Mouse (Mus musculus) kidney, postnatal 0 days (tissue): ENCODE data around the gene Ifnb1. TPM values are rescaled to one million over a fixed set of nuclear protein-coding genes. Genes with fewer than 3 reads are reported as not detected.

Experiments used
- ATAC-seq: fragments of 200-750 bp; cut with Nextera tagmentation; replicated peaks from 2 replicates; pipeline ENCODE4 v1.8.0; 2017; ENCODE audit warnings: low read depth, moderate number of reproducible peaks, moderate TSS enrichment, moderate library complexity; ENCODE audit not compliant: low FRiP score
- DNase-seq: peaks from one replicate; pipeline ENCODE4 v3.0.0-alpha.2; 2016; ENCODE audit warnings: low spot score
- H3K27ac ChIP-seq: fragments of 300-500 bp; sonication (generic); 2 replicates; pipeline ENCODE4 v1.5.1; 2014; ENCODE audit warnings: mild to moderate bottlenecking
- H3K27me3 ChIP-seq: fragments of 300-500 bp; sonication (generic); 2 replicates; pipeline ENCODE4 v1.6.1; 2014; ENCODE audit warnings: low read length, mixed read lengths; ENCODE audit not compliant: insufficient read depth
- H3K36me3 ChIP-seq: fragments of 300-500 bp; sonication (generic); 2 replicates; pipeline ENCODE4 v1.6.1; 2014; ENCODE audit warnings: low read length, mixed read lengths; ENCODE audit not compliant: insufficient read depth
- H3K4me1 ChIP-seq: fragments of 300-500 bp; sonication (generic); replicated peaks from 2 replicates; pipeline ENCODE4 v1.6.1; 2014; ENCODE audit warnings: antibody characterized with exemption, low read length, mixed read lengths; ENCODE audit not compliant: insufficient read depth
- H3K4me2 ChIP-seq: fragments of 300-500 bp; sonication (generic); 2 replicates; pipeline ENCODE4 v1.6.1; 2014; ENCODE audit warnings: mild to moderate bottlenecking, low read length, moderate library complexity, mixed read lengths
- H3K4me3 ChIP-seq: fragments of 300-500 bp; sonication (generic); replicated peaks from 2 replicates; pipeline ENCODE4 v1.5.1; 2014; ENCODE audit warnings: low read depth, low read length
- H3K9ac ChIP-seq: fragments of 300-500 bp; sonication (generic); 2 replicates; pipeline ENCODE4 v1.6.1; 2014; ENCODE audit warnings: low read depth, low read length
- H3K9me3 ChIP-seq: fragments of 300-500 bp; sonication (generic); replicated peaks from 2 replicates; pipeline ENCODE4 v1.6.1; 2016; ENCODE audit warnings: low read length, inconsistent platforms, mixed read lengths
- CTCF ChIP-seq: IDR thresholded peaks from 2 replicates; pipeline ENCODE4 v1.5.1; 2016; ENCODE audit warnings: antibody characterized with exemption, low read depth, mild to moderate bottlenecking, moderate library complexity
- WGBS: fragments of 180-500 bp; shearing (Covaris S2); extraction: QIAGEN DNeasy Blood & Tissue Kit; methylation state at CpG from one replicate; pipeline ENCODE4 v1.1.7; 2014; 5-methylcytosine and 5-hydroxymethylcytosine counted together
- polyA plus RNA-seq: library from polyadenylated mRNA; unstranded; fragments of >200 nt; fragmentation: Nextera tagmentation; extraction: Ambion mirVana; gene quantifications from 2 replicates; pipeline ENCODE4 v1.2.1, GENCODE M21; 2015

Ifnb1 gene
- polyA plus RNA-seq, 1 experiment from 2014 or later: not detected

DNA sequence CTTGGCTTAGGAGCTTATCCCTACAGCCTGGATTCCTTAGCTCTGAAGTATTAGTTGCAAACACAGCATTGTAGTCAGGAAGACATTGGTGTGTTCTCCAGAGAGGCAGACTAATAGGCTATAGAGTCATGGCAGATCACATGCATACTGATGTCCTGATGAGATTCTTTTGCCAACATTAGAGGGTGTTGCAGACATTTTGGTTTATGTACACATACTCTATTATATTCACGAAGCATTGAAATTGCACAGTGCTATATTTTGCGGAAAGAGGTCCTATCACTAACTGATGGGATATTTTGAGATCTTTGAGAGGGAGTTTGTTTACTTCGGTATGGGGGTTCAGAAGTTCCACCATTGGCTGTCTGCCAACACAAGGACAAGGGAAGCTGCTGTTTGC is 34.5 kb downstream of the Ifnb1 start:
- Histone ChIP-seq H3K4me1 (no peaks in the 10 kb centered on the region), H3K36me3 (no peaks in the 10 kb centered on the region), H3K27me3 (no peaks in the 10 kb centered on the region), H3K9ac (no peak overlapping the region), H3K4me3 (no peak overlapping the region), H3K4me2 (no peak overlapping the region), H3K27ac (no peak overlapping the region), H3K9me3 (no peaks in the 10 kb centered on the region)
- DNase-seq (no peak), ATAC-seq (no peak)
- 68% methylated on average over 3 of the region's 3 CpGs for WGBS
- TF ChIP-seq CTCF: no peak

- Histone ChIP-seq H3K27ac (no peak overlapping the region), H3K27me3 (no peaks in the 10 kb centered on the region), H3K9ac (no peak overlapping the region), H3K4me1 (0 out of 2 replicates have a peak, but pooled peaks cover 9% of the 10 kb centered on the region), H3K4me2 (no peak overlapping the region), H3K9me3 (no peaks in the 10 kb centered on the region), H3K36me3 (no peaks in the 10 kb centered on the region), H3K4me3 (no peak overlapping the region)
- WGBS: 76% methylated on average over 6 of the region's 6 CpGs
- DNase-seq (no peak), ATAC-seq (no peak)
- TF ChIP-seq CTCF: no peak
Observed at GRCm38 (mm10) chr4:88480130-88480529, 42.4 kb downstream of the Ifnb1 start.

DNA sequence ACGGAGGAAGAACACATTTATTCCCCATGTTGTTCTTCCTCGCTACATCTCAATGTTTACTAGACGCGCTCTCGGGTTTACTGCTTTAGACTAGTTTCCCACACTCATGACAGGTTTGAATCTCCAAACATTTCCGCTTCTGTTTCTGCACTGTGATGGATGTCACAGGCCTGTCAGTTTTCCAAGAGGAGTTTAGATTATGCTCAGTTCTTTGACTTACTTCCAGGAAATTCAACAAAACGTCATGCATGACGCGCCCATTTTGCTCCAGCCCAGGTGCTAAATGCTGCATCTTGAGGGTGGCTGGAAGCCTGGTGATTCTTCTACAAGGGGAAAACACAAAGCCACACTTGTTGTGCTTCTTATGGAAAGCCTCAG is 43.8 kb downstream of the Ifnb1 start:
- ATAC-seq (no peak), DNase-seq (peak; percentile 36)
- no peak overlapping the region for H3K4me3 ChIP-seq
- 37% methylated on average over 9 of the region's 9 CpGs for WGBS
- H3K9ac ChIP-seq: no peak overlapping the region
- H3K4me2 ChIP-seq: no peak overlapping the region
- H3K27me3 ChIP-seq: no peaks in the 10 kb centered on the region
- no peak for TF ChIP-seq CTCF
- no peaks in the 10 kb centered on the region for H3K9me3 ChIP-seq
- H3K4me1 ChIP-seq: 0 out of 2 replicates have a peak, but pooled peaks cover 9% of the 10 kb centered on the region
- H3K36me3 ChIP-seq: no peaks in the 10 kb centered on the region
- H3K27ac ChIP-seq: no peak overlapping the region

DNA sequence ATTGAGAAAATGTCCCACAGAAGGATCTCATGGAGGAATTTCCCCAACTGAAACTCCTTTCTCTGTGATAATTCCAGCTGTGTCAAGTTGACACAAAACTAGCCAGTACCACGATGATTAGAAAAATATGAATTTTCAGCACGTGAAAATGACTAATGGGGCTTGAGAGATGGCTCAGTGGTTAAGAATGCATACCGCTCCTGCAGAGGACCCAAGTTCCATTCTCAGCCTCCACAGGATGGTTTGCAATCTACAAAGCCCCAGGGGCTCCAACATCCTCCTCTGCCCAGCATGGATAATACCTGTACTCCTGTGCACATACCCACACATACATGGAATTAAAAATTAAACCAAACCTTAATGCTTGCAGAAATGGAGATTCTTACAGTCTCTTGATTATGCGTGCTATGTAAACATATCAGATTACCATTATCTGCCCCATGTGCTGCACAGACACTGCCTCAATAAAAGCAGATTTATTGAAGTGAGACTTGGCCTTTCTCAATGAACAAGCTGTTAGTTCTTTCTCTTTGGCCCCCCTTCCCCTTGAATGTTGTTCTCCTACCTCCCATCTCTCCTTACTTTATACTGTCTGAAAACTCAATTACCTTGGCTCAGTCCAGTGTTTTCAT is 44.3 kb downstream of the Ifnb1 start:
- 0 out of 2 replicates have a peak, but pooled peaks cover 9% of the 10 kb centered on the region for H3K4me1 ChIP-seq
- H3K36me3 ChIP-seq: no peaks in the 10 kb centered on the region
- no peaks in the 10 kb centered on the region for H3K9me3 ChIP-seq
- ATAC-seq: no peak; the same call in 1 of the 2 replicates
- no peak overlapping the region for H3K27ac ChIP-seq
- peak; percentile 60 for DNase-seq
- H3K4me2 ChIP-seq: no peak overlapping the region
- no peak for TF ChIP-seq CTCF
- no peaks in the 10 kb centered on the region for H3K27me3 ChIP-seq
- WGBS: 48% methylated on average over 4 of the region's 4 CpGs
- no peak overlapping the region for H3K4me3 ChIP-seq
- H3K9ac ChIP-seq: no peak overlapping the region

GRCm38 (mm10) chr4:88476511-88477210 is 45.9 kb downstream of the Ifnb1 start:
- WGBS: 41% methylated on average over 4 of the region's 4 CpGs
- TF ChIP-seq CTCF: no peak

DNA sequence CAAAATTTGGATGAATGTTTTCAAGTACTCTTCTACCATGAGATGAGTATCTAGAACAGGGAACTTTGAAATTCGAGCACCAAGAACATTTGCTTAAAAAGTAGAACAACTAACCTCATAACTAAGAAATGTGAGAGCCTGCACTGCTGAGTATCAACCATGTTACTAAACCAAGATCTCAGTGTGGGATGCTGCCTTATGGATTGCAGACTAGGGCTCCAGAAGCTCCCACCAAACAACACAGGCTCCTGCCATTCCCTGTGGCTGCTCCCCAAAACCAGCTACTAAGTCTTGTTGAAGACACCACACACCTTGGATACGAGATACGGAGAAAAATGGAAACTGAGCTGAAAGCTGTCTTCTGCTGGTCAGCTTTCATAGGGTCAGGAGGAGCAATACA is 46.5 kb downstream of the Ifnb1 start:
- Histone ChIP-seq H3K9me3 (no peaks in the 10 kb centered on the region), H3K27ac (no peak overlapping the region), H3K4me2 (no peak overlapping the region), H3K36me3 (no peaks in the 10 kb centered on the region), H3K4me3 (no peak overlapping the region), H3K27me3 (no peaks in the 10 kb centered on the region), H3K9ac (no peak overlapping the region), H3K4me1 (0 out of 2 replicates have a peak, but pooled peaks cover 9% of the 10 kb centered on the region)
- WGBS: 90% methylated on average over 3 of the region's 3 CpGs
- DNase-seq: no peak
- no peak for TF ChIP-seq CTCF
- no peak for ATAC-seq

More at GRCm38 (mm10) chr4:88476511-88477210, 45.9 kb downstream of the Ifnb1 start:
- Histone ChIP-seq H3K27ac (no peak overlapping the region), H3K4me1 (0 out of 2 replicates have a peak, but pooled peaks cover 9% of the 10 kb centered on the region), H3K4me2 (no peak overlapping the region), H3K4me3 (no peak overlapping the region), H3K36me3 (no peaks in the 10 kb centered on the region), H3K9ac (no peak overlapping the region), H3K27me3 (no peaks in the 10 kb centered on the region), H3K9me3 (no peaks in the 10 kb centered on the region)
- ATAC-seq (no peak), DNase-seq (peak; percentile 79)

Other genes starting within 250 kb of the Ifnb1 start
- 33.5 and 37.0 TPM in 2 replicates for gene Hacd4, start 83.8 kb downstream of the Ifnb1 start, polyA plus RNA-seq
- not detected in 2 replicates for gene Ifna15, start 35.5 kb upstream of the Ifnb1 start, polyA plus RNA-seq
- gene Ifna14, start 49.0 kb upstream of the Ifnb1 start, polyA plus RNA-seq: not detected in 2 replicates
- not detected in 2 replicates for gene Ifna9, start 69.6 kb upstream of the Ifnb1 start, polyA plus RNA-seq
- gene Ifna12, start 80.6 kb upstream of the Ifnb1 start, polyA plus RNA-seq: not detected in 2 replicates
- gene C87499, start 111.6 kb upstream of the Ifnb1 start, polyA plus RNA-seq: not detected in 2 replicates
- gene Ifna13, start 121.7 kb upstream of the Ifnb1 start, polyA plus RNA-seq: not detected in 2 replicates
- not detected in 2 replicates for gene Ifna16, start 154.2 kb upstream of the Ifnb1 start, polyA plus RNA-seq
- not detected in 2 replicates for gene Ifna2, start 161.1 kb upstream of the Ifnb1 start, polyA plus RNA-seq
- gene Ifnab, start 168.6 kb upstream of the Ifnb1 start, polyA plus RNA-seq: not detected in 2 replicates
- 0.38 and 0.49 TPM in 2 replicates for gene Gm26566, start 199.0 kb upstream of the Ifnb1 start, polyA plus RNA-seq
- 84.2 and 86.5 TPM in 2 replicates for gene Klhl9, start 199.7 kb upstream of the Ifnb1 start, polyA plus RNA-seq
- gene Gm13271, start 232.1 kb upstream of the Ifnb1 start, polyA plus RNA-seq: 0.29 TPM in 1 of 2 replicates, not detected in the other
- gene Gm13283, start 237.3 kb upstream of the Ifnb1 start, polyA plus RNA-seq: 0.49 and 0.71 TPM in 2 replicates